Mouse (Mus musculus) kidney, adult 8-10 months (tissue): ENCODE results near the gene Olfr1054.
"Not testable (repeated sequence)": the region's sequence is repeated elsewhere in the genome, so short reads cannot be mapped to it uniquely, and the experiment has no call there.

ENCODE experiments used
- DNase-seq, 2 experiments: peaks; one replicate each; pipeline ENCODE4 v3.0.0; 2022

Olfr1054 gene

DNA sequence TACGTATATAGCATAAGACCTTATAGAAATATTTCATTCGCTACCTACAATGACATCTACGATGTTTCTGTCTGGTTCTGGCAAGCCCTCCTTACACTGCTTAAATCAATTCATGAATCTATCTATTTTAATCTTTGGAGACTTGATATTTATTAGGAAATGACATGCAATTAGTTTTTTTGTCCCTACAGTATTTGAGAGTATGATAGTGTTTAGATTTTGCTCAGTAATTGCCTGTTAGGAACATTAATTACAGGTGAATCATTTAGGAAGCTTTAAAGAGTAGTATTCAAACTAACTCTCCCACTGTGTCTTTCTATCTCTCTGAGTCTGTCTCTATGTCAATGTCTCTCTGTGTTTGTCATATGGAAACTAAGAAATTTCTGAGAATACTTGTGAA lies at the start of gene Olfr1054:
Gene Olfr1054 (minus strand): TSS at position 101 of the 400 bp plus-strand sequence.
- DNase-seq: no peak

DNA sequence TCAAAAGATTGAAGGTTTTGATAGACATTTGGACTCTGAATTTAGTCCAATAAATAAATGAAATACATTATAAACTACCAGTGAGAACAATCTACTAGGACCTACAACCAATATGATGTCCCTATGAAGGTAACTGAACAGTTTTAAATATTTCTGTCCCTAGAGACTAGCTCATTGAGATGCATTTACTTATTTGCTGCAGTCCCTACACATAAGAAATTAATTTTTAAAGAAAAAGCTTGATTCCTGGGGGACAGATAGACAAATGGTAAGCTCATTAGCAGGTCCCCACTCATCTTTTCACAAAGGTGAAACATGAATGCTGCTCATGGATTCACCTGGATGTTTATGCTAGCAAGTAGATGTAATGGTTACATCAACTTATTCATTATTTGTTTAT lies 43.1 kb upstream of the Olfr1054 start, which contains the start of gene Olfr1057:
Gene Olfr1057 (minus strand): TSS at position 101 of the 400 bp plus-strand sequence.
- DNase-seq: no peak

DNA sequence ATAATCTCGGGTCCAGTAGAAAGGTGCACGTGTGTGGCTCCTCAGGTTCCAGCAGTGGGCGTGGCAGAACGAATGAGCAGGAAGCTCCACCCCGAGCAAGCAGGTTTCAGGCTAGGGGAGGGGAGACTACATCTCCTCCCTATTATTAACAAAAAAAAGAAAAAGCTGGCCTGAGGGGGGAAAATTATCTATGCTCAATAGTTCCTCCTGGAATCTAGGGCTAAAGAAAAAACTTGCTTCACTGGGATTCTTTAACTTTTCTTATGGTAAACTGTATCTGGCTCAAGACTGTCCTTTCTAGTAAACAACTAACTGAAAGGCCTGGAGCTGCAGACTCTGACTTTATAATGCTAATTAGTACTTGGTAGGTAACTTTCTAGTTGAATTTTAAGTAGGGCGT lies 31.1 kb upstream of the Olfr1054 start:
- DNase-seq: not testable (repeated sequence)

DNA sequence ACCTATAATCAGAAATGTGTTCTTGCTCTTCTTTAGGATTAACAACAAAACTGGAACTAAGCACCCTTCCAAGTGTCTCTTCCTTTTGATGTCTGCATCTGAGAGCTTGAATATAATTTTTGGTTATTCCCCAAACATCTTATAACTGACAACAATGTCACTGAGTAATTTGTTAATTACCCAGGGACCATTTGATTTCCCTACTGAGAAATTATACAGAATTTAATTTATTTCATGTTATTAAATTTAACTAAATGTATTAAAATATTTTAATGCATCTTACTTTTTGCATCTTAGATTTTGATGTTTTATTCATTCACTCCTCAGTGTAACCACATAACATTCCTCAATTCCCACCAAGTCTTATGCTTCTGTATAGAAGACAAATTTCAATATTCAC lies 27.1 kb upstream of the Olfr1054 start, which contains the start of gene Olfr1056:
Gene Olfr1056 (minus strand): TSS at position 101 of the 400 bp plus-strand sequence.
- no peak for DNase-seq

GRCm38 (mm10) chr2:86351751-86352150 lies 16.5 kb upstream of the Olfr1054 start:
- not testable (repeated sequence) for DNase-seq

- DNase-seq: no peak
Measured at GRCm38 (mm10) chr2:86350184-86350583, 15.0 kb upstream of the Olfr1054 start, which contains the start of gene Olfr1055. Gene Olfr1055 (minus strand): TSS chr2:86350284.

GRCm38 (mm10) chr2:86315184-86315583 lies 20.0 kb downstream of the Olfr1054 start, which contains the start of gene Olfr1053:
Gene Olfr1053 (minus strand): TSS chr2:86315284.
- no peak for DNase-seq

- DNase-seq: no peak
Measured at GRCm38 (mm10) chr2:86292155-86292554, 43.1 kb downstream of the Olfr1054 start, which contains the start of gene Olfr1052. Gene Olfr1052 (plus strand): TSS chr2:86292455.
